Mouse (Mus musculus) intestine, embryonic 14.5 days (tissue): ENCODE measurements at regions not wholly inside any gene's neighbourhood (a gene's known extent, or its start where the extent isn't known, plus 50 kb on each side); places are given as distances from the start of the nearest gene placed in this dataset.

Experiments
- ATAC-seq: fragments of 200-750 bp; cut with Nextera tagmentation; replicated peaks from 2 replicates; pipeline ENCODE4 v1.8.0; 2017; ENCODE audit warnings: low read depth, moderate number of reproducible peaks, moderate TSS enrichment, moderate library complexity; ENCODE audit not compliant: low FRiP score, low TSS enrichment
- DNase-seq: peaks from one replicate; pipeline ENCODE4 v3.0.0-alpha.2; 2018; ENCODE audit warnings: low spot score
- H3K27ac ChIP-seq: fragments of 300-500 bp; sonication (generic); 2 replicates; pipeline ENCODE4 v1.5.1; 2014; ENCODE audit warnings: low read depth, mild to moderate bottlenecking, control low read depth
- H3K27me3 ChIP-seq: fragments of 300-500 bp; sonication (generic); replicated peaks from 2 replicates; pipeline ENCODE4 v1.6.1; 2014; ENCODE audit warnings: low read length, control low read depth; ENCODE audit not compliant: control insufficient read depth, insufficient read depth
- H3K36me3 ChIP-seq: fragments of 300-500 bp; sonication (generic); 2 replicates; pipeline ENCODE4 v1.6.1; 2014; ENCODE audit warnings: low read length, control low read depth; ENCODE audit not compliant: control insufficient read depth, insufficient read depth
- H3K4me1 ChIP-seq: fragments of 300-500 bp; sonication (generic); replicated peaks from 2 replicates; pipeline ENCODE4 v1.6.1; 2014; ENCODE audit warnings: low read length, control low read depth, mixed read lengths; ENCODE audit not compliant: control insufficient read depth, insufficient read depth
- H3K4me2 ChIP-seq: fragments of 300-500 bp; sonication (generic); 2 replicates; pipeline ENCODE4 v1.6.1; 2014; ENCODE audit warnings: low read length
- H3K4me3 ChIP-seq: fragments of 300-500 bp; sonication (generic); 2 replicates; pipeline ENCODE4 v1.5.1; 2014; ENCODE audit warnings: low read depth, low read length, control low read depth, mixed read lengths
- H3K9ac ChIP-seq: fragments of 300-500 bp; sonication (generic); 2 replicates; pipeline ENCODE4 v1.6.1; 2014; ENCODE audit warnings: mild to moderate bottlenecking, low read length
- H3K9me3 ChIP-seq: fragments of 300-500 bp; sonication (generic); 2 replicates; pipeline ENCODE4 v1.6.1; 2016; ENCODE audit warnings: low read length, control low read depth; ENCODE audit not compliant: control insufficient read depth
- WGBS: fragments of 180-500 bp; shearing (Covaris S2); extraction: QIAGEN DNeasy Blood & Tissue Kit; methylation state at CpG from one replicate; pipeline ENCODE4 v1.1.7; 2014; 5-methylcytosine and 5-hydroxymethylcytosine counted together

- no peak overlapping the region for H3K9ac ChIP-seq
- no peak overlapping the region for H3K4me3 ChIP-seq
- H3K4me1 ChIP-seq, result no peaks in the 10 kb centered on the region
- 84% methylated on average over 10 of the region's 10 CpGs for WGBS
- DNase-seq, result no peak
- ATAC-seq, result no peak
- H3K27ac ChIP-seq, result no peak overlapping the region
- H3K36me3 ChIP-seq, result no peaks in the 10 kb centered on the region
- H3K9me3 ChIP-seq, result no peaks in the 10 kb centered on the region
- H3K27me3 ChIP-seq, result no peaks in the 10 kb centered on the region
- no peak overlapping the region for H3K4me2 ChIP-seq
These were observed 143.7 kb downstream of the Nsun3 start for GRCm38 (mm10) chr16:62642859-62643403.

GRCm38 (mm10) chr16:62623938-62624337, 162.7 kb downstream of the Nsun3 start:
- Histone ChIP-seq H3K9me3 (no peaks in the 10 kb centered on the region), H3K27me3 (no peaks in the 10 kb centered on the region), H3K4me2 (no peak overlapping the region), H3K9ac (no peak overlapping the region), H3K36me3 (no peaks in the 10 kb centered on the region), H3K4me1 (no peaks in the 10 kb centered on the region), H3K4me3 (no peak overlapping the region), H3K27ac (no peak overlapping the region)
- 82% methylated on average over 6 of the region's 6 CpGs for WGBS
- DNase-seq, result no peak
- no peak for ATAC-seq

- H3K36me3 ChIP-seq, result no peaks in the 10 kb centered on the region
- H3K9me3 ChIP-seq, result no peaks in the 10 kb centered on the region
- no peak overlapping the region for H3K4me2 ChIP-seq
- 90% methylated on average over 5 of the region's 5 CpGs for WGBS
- H3K9ac ChIP-seq, result no peak overlapping the region
- H3K4me1 ChIP-seq, result no peaks in the 10 kb centered on the region
- ATAC-seq (no peak), DNase-seq (no peak)
- no peak overlapping the region for H3K4me3 ChIP-seq
- H3K27ac ChIP-seq, result no peak overlapping the region
- H3K27me3 ChIP-seq, result no peaks in the 10 kb centered on the region
These were observed 175.7 kb downstream of the Nsun3 start for GRCm38 (mm10) chr16:62610873-62611272.

GRCm38 (mm10) chr16:62608617-62609016, 178.0 kb downstream of the Nsun3 start:
- H3K4me3 ChIP-seq, result no peak overlapping the region
- H3K27ac ChIP-seq, result no peak overlapping the region
- 85% methylated on average over 3 of the region's 3 CpGs for WGBS
- no peaks in the 10 kb centered on the region for H3K36me3 ChIP-seq
- no peak overlapping the region for H3K4me2 ChIP-seq
- DNase-seq (no peak), ATAC-seq (no peak)
- no peaks in the 10 kb centered on the region for H3K27me3 ChIP-seq
- no peak overlapping the region for H3K9ac ChIP-seq
- no peaks in the 10 kb centered on the region for H3K4me1 ChIP-seq
- no peaks in the 10 kb centered on the region for H3K9me3 ChIP-seq

- ATAC-seq, result no peak
- 96% methylated on average over 1 of the region's 1 CpGs for WGBS
- no peaks in the 10 kb centered on the region for H3K27me3 ChIP-seq
These were observed 180.7 kb downstream of the Nsun3 start for GRCm38 (mm10) chr16:62605920-62606319.

GRCm38 (mm10) chr16:62562051-62562450, 224.6 kb downstream of the Nsun3 start:
- no peak overlapping the region for H3K27ac ChIP-seq
- no peaks in the 10 kb centered on the region for H3K4me1 ChIP-seq
- H3K27me3 ChIP-seq, result no peaks in the 10 kb centered on the region
- WGBS, result 34% methylated on average over 4 of the region's 4 CpGs
- no peak overlapping the region for H3K4me3 ChIP-seq
- H3K4me2 ChIP-seq, result no peak overlapping the region
- H3K36me3 ChIP-seq, result no peaks in the 10 kb centered on the region
- no peak for DNase-seq
- H3K9me3 ChIP-seq, result no peaks in the 10 kb centered on the region
- no peak overlapping the region for H3K9ac ChIP-seq
- ATAC-seq, result no peak

More at GRCm38 (mm10) chr16:62605920-62606319, 180.7 kb downstream of the Nsun3 start:
- Histone ChIP-seq H3K9me3 (no peaks in the 10 kb centered on the region), H3K9ac (no peak overlapping the region), H3K4me1 (no peaks in the 10 kb centered on the region), H3K36me3 (no peaks in the 10 kb centered on the region), H3K27ac (no peak overlapping the region), H3K4me2 (no peak overlapping the region), H3K4me3 (no peak overlapping the region)
- DNase-seq, result no peak

GRCm38 (mm10) chr16:62543156-62543555, 243.5 kb downstream of the Nsun3 start:
- ATAC-seq (no peak), DNase-seq (no peak)
- no peaks in the 10 kb centered on the region for H3K27me3 ChIP-seq
- H3K27ac ChIP-seq, result no peak overlapping the region
- WGBS, result 81% methylated on average over 2 of the region's 2 CpGs
- no peaks in the 10 kb centered on the region for H3K36me3 ChIP-seq
- no peak overlapping the region for H3K9ac ChIP-seq
- H3K4me1 ChIP-seq, result no peaks in the 10 kb centered on the region
- H3K4me2 ChIP-seq, result no peak overlapping the region
- H3K9me3 ChIP-seq, result no peaks in the 10 kb centered on the region
- H3K4me3 ChIP-seq, result no peak overlapping the region

- Histone ChIP-seq H3K4me2 (no peak overlapping the region), H3K9me3 (no peaks in the 10 kb centered on the region), H3K4me3 (no peak overlapping the region), H3K36me3 (no peaks in the 10 kb centered on the region), H3K27ac (no peak overlapping the region), H3K4me1 (no peaks in the 10 kb centered on the region), H3K27me3 (no peaks in the 10 kb centered on the region), H3K9ac (no peak overlapping the region)
- whole genome bisulfite sequencing, result 72% methylated on average over 7 of the region's 7 CpGs
- ATAC-seq, result no peak
- DNase-seq, result no peak
These were observed 248.7 kb downstream of the Nsun3 start for GRCm38 (mm10) chr16:62537730-62538479.

GRCm38 (mm10) chr16:62509321-62509720, 277.3 kb downstream of the Nsun3 start:
- no peaks in the 10 kb centered on the region for H3K36me3 ChIP-seq
- no peak overlapping the region for H3K9ac ChIP-seq
- DNase-seq, result no peak
- no peaks in the 10 kb centered on the region for H3K4me1 ChIP-seq
- no peaks in the 10 kb centered on the region for H3K9me3 ChIP-seq
- no peak overlapping the region for H3K4me3 ChIP-seq
- no peaks in the 10 kb centered on the region for H3K27me3 ChIP-seq
- no peak for ATAC-seq
- no peak overlapping the region for H3K27ac ChIP-seq
- H3K4me2 ChIP-seq, result no peak overlapping the region
- WGBS, result 87% methylated on average over 1 of the region's 1 CpGs
